Mouse (Mus musculus): ENCODE data around the gene Gse1. TPM values are rescaled to one million over a fixed set of nuclear protein-coding genes. Genes with fewer than 3 reads are reported as not detected.
A peak's percentile ranks its signal among the peaks of the same experiment; 100 is the strongest.

The Gse1 gene
- polyA plus RNA-seq, 1 experiment from 2014 or later, result 12.2 TPM

DNA sequence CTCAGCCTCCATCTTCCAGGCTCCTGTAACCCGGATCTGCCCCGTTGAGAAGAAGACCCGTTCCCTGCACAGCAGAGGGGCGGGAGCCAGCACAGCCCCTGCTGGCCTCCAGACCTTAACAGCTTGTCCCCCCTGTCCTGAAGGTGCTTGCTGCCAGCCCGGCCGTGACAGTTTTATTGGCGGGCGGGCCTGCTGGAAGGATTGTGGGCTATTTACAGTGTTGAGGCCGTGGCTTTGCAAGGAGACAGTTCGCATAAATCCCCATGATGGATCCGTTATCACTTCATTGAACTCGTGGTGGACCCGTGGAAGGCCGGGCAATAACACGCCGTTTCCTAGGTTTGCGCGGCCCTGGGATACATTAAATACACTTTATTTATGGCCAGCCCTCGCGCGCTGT lies 163.6 kb downstream of the Gse1 start:
- Histone ChIP-seq H3K4me1 (peaks cover 50% of the 10 kb centered on the region), H3K4me2 (peak overlapping the region; percentile 28)
- 8% methylated on average over 21 of the region's 21 CpGs for WGBS

GRCm38 (mm10) chr8:120393085-120393484 lies 164.8 kb downstream of the Gse1 start:
- Histone ChIP-seq H3K27ac (replicated peaks) (peak overlapping the region; percentile 33; the same call in 1 of the 2 replicates), H3K4me2 (no peak overlapping the region), H3K9me3 (replicated peaks) (no peaks in the 10 kb centered on the region), H3K36me3 (no peaks in the 10 kb centered on the region), H3K9ac (replicated peaks) (no peak overlapping the region), H3K4me3 (replicated peaks) (no peak overlapping the region), H3K4me1 (peaks cover 56% of the 10 kb centered on the region), H3K27me3 (replicated peaks) (no peaks in the 10 kb centered on the region)
- ATAC-seq (ENCODE audit: low FRiP score), result no peak
- WGBS, result 68% methylated on average over 11 of the region's 11 CpGs

More for the DNA sequence above, 163.6 kb downstream of the Gse1 start:
- ATAC-seq (ENCODE audit: low FRiP score), result peak; percentile 72
- no peak overlapping the region for H3K4me3 ChIP-seq (replicated peaks)
- no peak overlapping the region for H3K9ac ChIP-seq (replicated peaks)
- no peaks in the 10 kb centered on the region for H3K36me3 ChIP-seq
- no peaks in the 10 kb centered on the region for H3K9me3 ChIP-seq (replicated peaks)
- no peaks in the 10 kb centered on the region for H3K27me3 ChIP-seq (replicated peaks)
- H3K27ac ChIP-seq (replicated peaks), result peak overlapping the region; percentile 72

DNA sequence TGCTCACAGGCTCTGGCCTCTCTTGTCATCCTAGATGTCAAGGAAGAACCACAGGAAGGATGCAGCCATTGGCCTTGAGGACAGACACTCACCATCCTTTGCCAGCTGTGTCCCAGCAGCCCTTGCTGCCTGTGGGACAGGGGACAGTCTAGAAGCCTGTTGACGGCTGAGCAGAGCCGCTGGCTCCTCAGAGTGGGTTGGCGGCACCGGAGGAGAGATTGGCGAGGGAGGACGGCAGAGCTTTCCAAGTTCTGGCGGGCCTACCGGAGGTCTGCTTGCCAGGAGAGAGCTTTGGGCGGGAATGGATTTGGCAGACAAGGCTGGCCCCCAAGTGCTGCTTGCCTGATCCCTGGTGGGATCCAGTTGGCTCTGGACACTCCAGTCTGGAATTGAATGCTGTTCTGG lies 165.6 kb downstream of the Gse1 start:
- no peak for ATAC-seq (ENCODE audit: low FRiP score)
- Histone ChIP-seq H3K27me3 (replicated peaks) (no peaks in the 10 kb centered on the region), H3K4me3 (replicated peaks) (no peak overlapping the region), H3K27ac (replicated peaks) (0 out of 2 replicates have a peak overlapping the region, but pooled peaks have one; percentile 48), H3K4me1 (peaks cover 57% of the 10 kb centered on the region), H3K4me2 (no peak overlapping the region), H3K36me3 (no peaks in the 10 kb centered on the region), H3K9ac (replicated peaks) (no peak overlapping the region), H3K9me3 (replicated peaks) (no peaks in the 10 kb centered on the region)
- 62% methylated on average over 9 of the region's 9 CpGs for WGBS

GRCm38 (mm10) chr8:120395892-120396291 lies 167.6 kb downstream of the Gse1 start:
- Histone ChIP-seq H3K27ac (replicated peaks) (no peak overlapping the region), H3K36me3 (no peaks in the 10 kb centered on the region), H3K9ac (replicated peaks) (no peak overlapping the region), H3K4me3 (replicated peaks) (no peak overlapping the region), H3K4me2 (no peak overlapping the region), H3K9me3 (replicated peaks) (no peaks in the 10 kb centered on the region), H3K4me1 (peaks cover 70% of the 10 kb centered on the region), H3K27me3 (replicated peaks) (no peaks in the 10 kb centered on the region)
- WGBS, result 92% methylated on average over 3 of the region's 3 CpGs
- ATAC-seq (ENCODE audit: low FRiP score), result no peak

DNA sequence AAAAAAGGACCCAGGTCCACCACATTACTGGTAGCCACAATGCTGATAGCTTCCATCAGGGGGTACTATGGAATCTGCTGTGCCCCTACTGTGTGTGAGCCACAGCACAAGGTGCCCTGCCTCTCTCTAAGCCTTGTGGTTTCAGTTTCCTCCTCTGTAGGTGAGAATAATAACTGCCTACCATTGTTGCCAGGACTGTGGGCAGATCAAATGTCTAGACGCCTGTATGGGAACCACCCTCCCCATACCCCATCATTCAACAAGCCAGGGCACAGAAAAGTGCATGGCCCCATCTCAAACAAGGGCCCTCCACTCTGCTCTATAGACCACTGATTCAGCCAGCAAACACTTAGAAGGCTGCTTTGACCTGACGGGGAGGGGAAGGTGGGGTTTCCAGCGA lies 168.5 kb downstream of the Gse1 start:
- Histone ChIP-seq H3K9me3 (replicated peaks) (no peaks in the 10 kb centered on the region), H3K36me3 (no peaks in the 10 kb centered on the region), H3K27me3 (replicated peaks) (no peaks in the 10 kb centered on the region), H3K27ac (replicated peaks) (0 out of 2 replicates have a peak overlapping the region, but pooled peaks have one; percentile 64), H3K4me3 (replicated peaks) (no peak overlapping the region), H3K4me1 (peaks cover 61% of the 10 kb centered on the region), H3K4me2 (no peak overlapping the region), H3K9ac (replicated peaks) (no peak overlapping the region)
- ATAC-seq (ENCODE audit: low FRiP score), result no peak
- WGBS, result 40% methylated on average over 3 of the region's 3 CpGs

GRCm38 (mm10) chr8:120397444-120398411 lies 169.5 kb downstream of the Gse1 start:
- H3K4me2 ChIP-seq, result peak overlapping the region; percentile 9; the same call in 1 of the 2 replicates
- H3K27me3 ChIP-seq (replicated peaks), result no peaks in the 10 kb centered on the region
- H3K4me3 ChIP-seq (replicated peaks), result no peak overlapping the region
- peak overlapping the region; percentile 64 for H3K27ac ChIP-seq (replicated peaks)
- WGBS, result 32% methylated on average over 15 of the region's 15 CpGs
- peaks cover 52% of the 10 kb centered on the region for H3K4me1 ChIP-seq
- H3K9ac ChIP-seq (replicated peaks), result no peak overlapping the region
- no peak for ATAC-seq (ENCODE audit: low FRiP score)
- no peaks in the 10 kb centered on the region for H3K9me3 ChIP-seq (replicated peaks)
- H3K36me3 ChIP-seq, result no peaks in the 10 kb centered on the region

DNA sequence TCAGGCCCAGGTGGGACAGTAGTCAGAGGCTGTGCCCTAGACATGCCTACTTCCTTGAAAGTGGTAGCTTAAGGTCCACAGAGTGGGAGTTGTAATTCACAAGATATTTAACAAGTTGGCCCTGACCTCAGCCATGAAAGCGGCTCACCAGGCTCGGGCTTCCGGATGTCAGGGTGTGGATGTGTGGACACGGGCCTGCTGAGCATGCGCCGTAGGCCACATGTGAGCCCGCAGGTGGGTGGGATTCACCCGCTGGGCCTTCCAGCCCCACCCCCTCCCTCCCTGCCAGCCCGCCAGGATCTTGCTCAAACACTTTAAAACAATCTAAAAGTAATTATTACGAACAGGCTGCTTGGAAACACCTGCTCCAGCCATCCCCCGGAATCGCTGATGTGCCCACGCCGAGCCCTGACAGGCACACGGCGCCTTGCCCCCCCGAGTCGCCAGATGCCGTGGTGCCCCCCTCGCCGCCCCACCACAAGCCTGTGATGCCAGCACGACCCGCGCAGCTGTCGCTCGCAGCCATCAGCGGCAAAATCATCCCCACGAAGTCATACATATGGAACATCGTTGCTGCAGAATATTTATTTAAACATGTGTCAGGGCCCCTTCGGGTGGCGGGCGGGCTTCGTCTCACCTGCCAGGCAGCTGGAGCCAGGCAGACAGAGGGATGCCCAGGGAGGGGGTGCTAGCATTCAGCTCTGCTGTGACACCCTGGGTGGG lies 171.1 kb downstream of the Gse1 start:
- Histone ChIP-seq H3K4me3 (replicated peaks) (0 out of 2 replicates have a peak overlapping the region, but pooled peaks have one; percentile 12), H3K27me3 (replicated peaks) (no peaks in the 10 kb centered on the region), H3K9me3 (replicated peaks) (no peaks in the 10 kb centered on the region), H3K36me3 (no peaks in the 10 kb centered on the region), H3K4me2 (peak overlapping the region; percentile 51), H3K9ac (replicated peaks) (no peak overlapping the region), H3K4me1 (peaks cover 40% of the 10 kb centered on the region), H3K27ac (replicated peaks) (peak overlapping the region; percentile 56)
- WGBS, result 27% methylated on average over 33 of the region's 33 CpGs
- ATAC-seq (ENCODE audit: low FRiP score), result peak; percentile 28; the same call in 1 of the 2 replicates

- Histone ChIP-seq H3K36me3 (no peaks in the 10 kb centered on the region), H3K27me3 (replicated peaks) (no peaks in the 10 kb centered on the region), H3K4me3 (replicated peaks) (no peak overlapping the region), H3K4me1 (peaks cover 44% of the 10 kb centered on the region), H3K27ac (replicated peaks) (no peak overlapping the region), H3K9ac (replicated peaks) (no peak overlapping the region), H3K4me2 (no peak overlapping the region), H3K9me3 (replicated peaks) (no peaks in the 10 kb centered on the region)
- WGBS, result 92% methylated on average over 2 of the region's 2 CpGs
- no peak for ATAC-seq (ENCODE audit: low FRiP score)
Observed at GRCm38 (mm10) chr8:120401216-120401615, 173.0 kb downstream of the Gse1 start.

GRCm38 (mm10) chr8:120401712-120402111 lies 173.5 kb downstream of the Gse1 start:
- no peak overlapping the region for H3K27ac ChIP-seq (replicated peaks)
- no peak overlapping the region for H3K4me3 ChIP-seq (replicated peaks)
- no peaks in the 10 kb centered on the region for H3K27me3 ChIP-seq (replicated peaks)
- H3K9me3 ChIP-seq (replicated peaks), result no peaks in the 10 kb centered on the region
- H3K9ac ChIP-seq (replicated peaks), result no peak overlapping the region
- 86% methylated on average over 7 of the region's 7 CpGs for WGBS
- H3K4me1 ChIP-seq, result peaks cover 44% of the 10 kb centered on the region
- H3K36me3 ChIP-seq, result no peaks in the 10 kb centered on the region
- H3K4me2 ChIP-seq, result no peak overlapping the region
- no peak for ATAC-seq (ENCODE audit: low FRiP score)

DNA sequence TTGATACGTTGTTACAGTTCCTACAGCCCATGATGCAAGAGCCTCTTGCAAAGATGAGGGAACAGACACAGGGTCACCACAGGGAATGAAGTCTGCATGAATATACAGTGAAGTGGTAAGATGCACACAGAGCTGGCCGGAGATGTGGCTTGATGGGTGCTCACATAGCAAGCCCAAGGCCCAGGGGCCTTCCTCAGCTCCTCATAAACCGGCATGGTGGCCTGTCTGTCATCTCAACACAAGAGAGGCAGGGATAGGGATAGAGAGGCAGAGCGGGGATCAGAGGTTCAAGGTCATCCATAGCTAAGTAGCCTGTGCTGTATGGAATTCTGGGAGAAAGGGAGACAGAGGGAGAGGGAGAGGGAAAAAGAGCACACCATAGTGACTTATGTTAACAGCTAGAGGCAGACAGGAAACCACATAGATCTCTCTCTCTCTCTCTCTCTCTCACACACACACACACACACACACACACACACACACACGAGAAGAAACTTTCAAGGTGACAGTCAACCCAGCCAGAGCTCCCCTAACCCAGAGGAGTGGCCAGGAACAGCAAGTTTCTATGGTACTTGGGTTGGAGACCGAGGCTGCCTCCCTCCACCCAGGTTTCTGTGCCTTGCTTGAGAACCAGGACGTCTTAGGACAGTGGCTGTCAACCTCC lies 175.5 kb downstream of the Gse1 start:
- WGBS, result 80% methylated on average over 7 of the region's 7 CpGs
- no peak overlapping the region for H3K4me3 ChIP-seq (replicated peaks)
- no peak overlapping the region for H3K27ac ChIP-seq (replicated peaks)
- H3K27me3 ChIP-seq (replicated peaks), result no peaks in the 10 kb centered on the region
- no peaks in the 10 kb centered on the region for H3K9me3 ChIP-seq (replicated peaks)
- H3K4me1 ChIP-seq, result peaks cover 36% of the 10 kb centered on the region
- no peaks in the 10 kb centered on the region for H3K36me3 ChIP-seq
- H3K9ac ChIP-seq (replicated peaks), result no peak overlapping the region
- H3K4me2 ChIP-seq, result no peak overlapping the region
- ATAC-seq (ENCODE audit: low FRiP score), result no peak

DNA sequence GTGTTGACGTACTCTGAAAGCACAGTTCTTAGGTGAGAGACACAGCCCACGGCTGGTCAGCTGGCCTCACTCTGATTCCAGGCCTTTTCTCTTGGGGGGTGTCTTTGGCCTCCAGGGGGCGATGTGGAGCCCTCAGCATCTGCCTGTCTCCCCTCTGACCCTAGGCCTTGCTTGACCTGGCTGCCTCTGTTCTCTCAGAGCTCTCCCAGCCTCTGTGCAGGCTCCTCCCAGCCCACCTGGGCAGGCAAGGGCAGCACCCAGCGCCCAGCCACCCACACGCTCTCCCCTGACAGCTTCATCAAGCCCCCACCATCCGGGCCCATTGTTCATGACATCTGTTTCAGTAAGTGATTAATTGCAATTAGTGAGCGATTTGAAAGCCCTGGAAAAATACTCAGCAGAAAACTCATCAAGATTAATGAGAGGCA lies 176.4 kb downstream of the Gse1 start:
- 27% methylated on average over 7 of the region's 7 CpGs for WGBS
- Histone ChIP-seq H3K36me3 (no peaks in the 10 kb centered on the region), H3K27me3 (replicated peaks) (no peaks in the 10 kb centered on the region), H3K4me2 (no peak overlapping the region), H3K4me1 (peaks cover 35% of the 10 kb centered on the region), H3K9ac (replicated peaks) (no peak overlapping the region), H3K9me3 (replicated peaks) (no peaks in the 10 kb centered on the region), H3K4me3 (replicated peaks) (no peak overlapping the region), H3K27ac (replicated peaks) (no peak overlapping the region)
- no peak for ATAC-seq (ENCODE audit: low FRiP score)
